Mouse (Mus musculus): ENCODE results near the gene Sco1.
"Not testable (repeated sequence)": the region's sequence is repeated elsewhere in the genome, so short reads cannot be mapped to it uniquely, and the experiment has no call there.

Sco1 gene

GRCm38 (mm10) chr11:67085489-67085888 is 33.0 kb downstream of the Sco1 start:
- peak in 1 of 2 experiments; percentile 61 for DNase-seq (ENCODE audit: low spot score in 2 of 2)

- no peak for DNase-seq (ENCODE audit: low spot score in 2 of 2)
Measured at GRCm38 (mm10) chr11:67086467-67087164, 34.1 kb downstream of the Sco1 start.

GRCm38 (mm10) chr11:67087225-67087624 is 34.8 kb downstream of the Sco1 start:
- DNase-seq (ENCODE audit: low spot score in 2 of 2), result no peak

- DNase-seq (ENCODE audit: low spot score in 2 of 2), result not testable (repeated sequence)
Measured at GRCm38 (mm10) chr11:67092354-67092753, 39.9 kb downstream of the Sco1 start.

- no peak for DNase-seq (ENCODE audit: low spot score in 2 of 2)
Measured at GRCm38 (mm10) chr11:67093201-67093600, 40.7 kb downstream of the Sco1 start.

- no peak for DNase-seq (ENCODE audit: low spot score in 2 of 2)
Measured at GRCm38 (mm10) chr11:67093652-67094051, 41.2 kb downstream of the Sco1 start.

- DNase-seq (ENCODE audit: low spot score in 2 of 2), result no peak
Measured at GRCm38 (mm10) chr11:67094470-67094869, 42.0 kb downstream of the Sco1 start.

GRCm38 (mm10) chr11:67097709-67098108 is 45.2 kb downstream of the Sco1 start:
- no peak for DNase-seq (ENCODE audit: low spot score in 2 of 2)

- DNase-seq (ENCODE audit: low spot score in 2 of 2), result peak in 1 of 2 experiments; percentile 37
Measured at GRCm38 (mm10) chr11:67098427-67098826, 46.0 kb downstream of the Sco1 start.

- no peak for DNase-seq (ENCODE audit: low spot score in 2 of 2)
Measured at GRCm38 (mm10) chr11:67099241-67099640, 46.8 kb downstream of the Sco1 start.

GRCm38 (mm10) chr11:67100169-67100568 is 47.7 kb downstream of the Sco1 start:
- DNase-seq (ENCODE audit: low spot score in 2 of 2), result no peak

- DNase-seq (ENCODE audit: low spot score in 2 of 2), result no peak
Measured at GRCm38 (mm10) chr11:67101713-67102112, 49.2 kb downstream of the Sco1 start.

- DNase-seq (ENCODE audit: low spot score in 2 of 2), result no peak
Measured at GRCm38 (mm10) chr11:67103256-67103655, 50.8 kb downstream of the Sco1 start.

GRCm38 (mm10) chr11:67104242-67104641 is 51.8 kb downstream of the Sco1 start:
- DNase-seq (ENCODE audit: low spot score in 2 of 2), result no peak

GRCm38 (mm10) chr11:67104714-67105113 is 52.2 kb downstream of the Sco1 start:
- DNase-seq (ENCODE audit: low spot score in 2 of 2), result no peak

- DNase-seq (ENCODE audit: low spot score in 2 of 2), result no peak
Measured at GRCm38 (mm10) chr11:67105689-67106088, 53.2 kb downstream of the Sco1 start.

GRCm38 (mm10) chr11:67106973-67107372 is 54.5 kb downstream of the Sco1 start:
- DNase-seq (ENCODE audit: low spot score in 2 of 2), result no peak

- peak; percentile 44 to 70 for DNase-seq (ENCODE audit: low spot score in 2 of 2)
Measured at GRCm38 (mm10) chr11:67110168-67110948, 57.9 kb downstream of the Sco1 start.

GRCm38 (mm10) chr11:67112019-67112850 is 59.8 kb downstream of the Sco1 start:
- peak; percentile 45 to 63 for DNase-seq (ENCODE audit: low spot score in 2 of 2)

GRCm38 (mm10) chr11:67112851-67113202 is 60.4 kb downstream of the Sco1 start:
- peak in 1 of 2 experiments; percentile 70 for DNase-seq (ENCODE audit: low spot score in 2 of 2)

- DNase-seq (ENCODE audit: low spot score in 2 of 2), result no peak
Measured at GRCm38 (mm10) chr11:67113381-67113780, 60.9 kb downstream of the Sco1 start.

GRCm38 (mm10) chr11:67114261-67114660 is 61.8 kb downstream of the Sco1 start:
- no peak for DNase-seq (ENCODE audit: low spot score in 2 of 2)
